Mouse (Mus musculus) liver, adult 2 months (tissue): ENCODE data around the gene H2al2a.

ENCODE experiments used
- CTCF ChIP-seq: fragments of 200-500 bp; IDR thresholded peaks from 2 replicates; pipeline ENCODE4 v1.5.1; 2011; ENCODE audit warnings: low read depth, low read length, control low read depth
- POLR2A ChIP-seq: fragments of 200-500 bp; IDR thresholded peaks from 2 replicates; pipeline ENCODE4 v1.6.1; 2011; ENCODE audit warnings: low read length, control low read depth; ENCODE audit not compliant: insufficient read depth; ENCODE audit errors: extremely low read depth

DNA sequence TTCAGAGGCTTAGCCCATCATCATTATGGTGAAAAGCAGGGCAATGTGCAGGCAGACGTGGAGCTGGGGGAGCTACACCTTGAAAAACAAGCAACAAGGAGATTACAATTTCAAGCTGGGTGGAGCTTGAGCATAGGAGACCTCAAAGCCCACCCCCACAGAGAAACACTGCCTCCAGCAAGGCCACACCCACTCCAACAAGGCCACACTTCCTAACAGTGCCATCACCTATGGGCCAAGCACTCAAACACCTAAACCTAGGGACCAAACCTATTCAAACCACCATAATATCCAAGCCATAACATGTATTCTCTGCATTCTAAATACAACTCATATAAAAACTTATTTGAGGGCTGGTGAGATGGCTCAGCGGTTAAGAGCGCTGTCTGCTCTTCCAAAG, 5.5 kb upstream of the H2al2a start:
- TF ChIP-seq CTCF (no peak), POLR2A (no peak)
